Mouse (Mus musculus) right cerebral cortex, adult 2 months (tissue): ENCODE measurements around the gene Foxk1.

ENCODE experiments used
- DNase-seq, 2 experiments: peaks; one replicate each; pipeline ENCODE4 v3.0.0; 2021 to 2022; ENCODE audit warnings: low spot score in 2 of 2

Gene Foxk1

GRCm38 (mm10) chr5:142444791-142445531 is 43.7 kb downstream of the Foxk1 start:
- no peak for DNase-seq

- DNase-seq: no peak
Observed at GRCm38 (mm10) chr5:142445709-142446108, 44.4 kb downstream of the Foxk1 start.

- peak; percentile 93 to 98 for DNase-seq
Observed at GRCm38 (mm10) chr5:142448076-142448475, 46.8 kb downstream of the Foxk1 start.

GRCm38 (mm10) chr5:142448623-142449022 is 47.3 kb downstream of the Foxk1 start:
- DNase-seq: no peak

GRCm38 (mm10) chr5:142450846-142451245 is 49.5 kb downstream of the Foxk1 start:
- DNase-seq: no peak

- DNase-seq: no peak
Observed at GRCm38 (mm10) chr5:142451759-142452158, 50.5 kb downstream of the Foxk1 start.

GRCm38 (mm10) chr5:142453742-142454141 is 52.4 kb downstream of the Foxk1 start:
- DNase-seq: no peak

GRCm38 (mm10) chr5:142456318-142456717 is 55.0 kb downstream of the Foxk1 start:
- DNase-seq: no peak

- peak in 1 of 2 experiments; percentile 55 for DNase-seq
Observed at GRCm38 (mm10) chr5:142457345-142457744, 56.0 kb downstream of the Foxk1 start.

GRCm38 (mm10) chr5:142458791-142459557 is 57.7 kb downstream of the Foxk1 start:
- DNase-seq: no peak

GRCm38 (mm10) chr5:142459834-142460233 is 58.5 kb downstream of the Foxk1 start:
- DNase-seq: no peak

- DNase-seq: no peak
Observed at GRCm38 (mm10) chr5:142461942-142462640, 60.8 kb downstream of the Foxk1 start.

- DNase-seq: no peak
Observed at GRCm38 (mm10) chr5:142462641-142462948, 61.3 kb downstream of the Foxk1 start.

- DNase-seq: no peak
Observed at GRCm38 (mm10) chr5:142463011-142463410, 61.7 kb downstream of the Foxk1 start.

- peak; percentile 85 to 88 for DNase-seq
Observed at GRCm38 (mm10) chr5:142463461-142464454, 62.5 kb downstream of the Foxk1 start, which contains the start of gene Ap5z1. Gene Ap5z1, plus strand, starts transcription at chr5:142463944.

GRCm38 (mm10) chr5:142468375-142468774 is 67.1 kb downstream of the Foxk1 start:
- DNase-seq: no peak

- no peak for DNase-seq
Observed at GRCm38 (mm10) chr5:142469796-142470195, 68.5 kb downstream of the Foxk1 start.

GRCm38 (mm10) chr5:142473696-142474095 is 72.4 kb downstream of the Foxk1 start:
- DNase-seq: peak; percentile 76 to 77

GRCm38 (mm10) chr5:142475669-142476068 is 74.4 kb downstream of the Foxk1 start:
- DNase-seq: no peak

- DNase-seq: no peak
Observed at GRCm38 (mm10) chr5:142477346-142477745, 76.0 kb downstream of the Foxk1 start.
